Mouse (Mus musculus): ENCODE results near the gene Tmem207. TPM values are rescaled to one million over a fixed set of nuclear protein-coding genes. Genes with fewer than 3 reads are reported as not detected.

Gene Tmem207
- polyA plus RNA-seq, 1 experiment from 2014 or later, result not detected

Other genes with a start within 250 kb of the Tmem207 start
- 2.2 and 5.2 TPM in 2 replicates for gene Cldn1, start 154.9 kb downstream of the Tmem207 start, polyA plus RNA-seq (2015; fragmentation: Nextera tagmentation; extraction: Ambion mirVana)
- not detected in 2 replicates for gene Cldn16, start 63.6 kb downstream of the Tmem207 start, polyA plus RNA-seq (2015; fragmentation: Nextera tagmentation; extraction: Ambion mirVana)
- gene Il1rap, start 54.9 kb upstream of the Tmem207 start, polyA plus RNA-seq (2015; fragmentation: Nextera tagmentation; extraction: Ambion mirVana), result 4.2 and 5.3 TPM in 2 replicates